Mouse (Mus musculus) granulocyte monocyte progenitor cell, adult 5-6 weeks (primary cell): ENCODE measurements around the gene Scfd2. TPM values are rescaled to one million over a fixed set of nuclear protein-coding genes. Genes with fewer than 3 reads are reported as not detected.

ENCODE experiments used
- ATAC-seq: replicated peaks from 2 replicates; pipeline ENCODE4 v1.8.0; 2016; ENCODE audit warnings: mild to moderate bottlenecking, moderate TSS enrichment, inconsistent platforms; ENCODE audit not compliant: poor library complexity, severe bottlenecking
- total RNA-seq, 2 experiments: library from RNA; stranded (forward) in 1 of 2; stranded (reverse) in 1 of 2; fragments of 200-712, 200-1000 nt in 1 of 2; fragments of >200 nt in 1 of 2; fragmentation: Nextera tagmentation in 1 of 2; gene quantifications; 2 replicates each; pipeline ENCODE4 v1.2.3; 2014 to 2017

The Scfd2 gene
- 25.5 and 48.6 TPM in 2 replicates for total RNA-seq (2014; fragmentation: Nextera tagmentation)
- 24.7 and 29.9 TPM in 2 replicates for total RNA-seq (2017)

GRCm38 (mm10) chr5:74531630-74532280 lies at the start of gene Scfd2:
Scfd2 (minus strand) TSS chr5:74531759.
- peak; percentile 81 for ATAC-seq

GRCm38 (mm10) chr5:74571767-74572166 lies 40.2 kb upstream of the Scfd2 start:
- ATAC-seq, result no peak

- no peak for ATAC-seq
Measured at GRCm38 (mm10) chr5:74561151-74561550, 29.6 kb upstream of the Scfd2 start.

- ATAC-seq, result no peak
Measured at GRCm38 (mm10) chr5:74549566-74549965, 18.0 kb upstream of the Scfd2 start.

- ATAC-seq, result no peak
Measured at GRCm38 (mm10) chr5:74545606-74546005, 14.0 kb upstream of the Scfd2 start.

- no peak for ATAC-seq
Measured at GRCm38 (mm10) chr5:74536180-74536947, 4.8 kb upstream of the Scfd2 start.

GRCm38 (mm10) chr5:74535240-74536021 lies 3.9 kb upstream of the Scfd2 start, which contains the start of gene Fip1l1:
Fip1l1 (plus strand) TSS chr5:74535449.
- ATAC-seq, result peak; percentile 66

- ATAC-seq, result no peak
Measured at GRCm38 (mm10) chr5:74530785-74531184, 774 bp downstream of the Scfd2 start.

GRCm38 (mm10) chr5:74527025-74527424 lies 4.5 kb downstream of the Scfd2 start:
- peak; percentile 15; the same call in 1 of the 2 replicates for ATAC-seq

- ATAC-seq, result no peak
Measured at GRCm38 (mm10) chr5:74511686-74512085, 19.9 kb downstream of the Scfd2 start.

GRCm38 (mm10) chr5:74492705-74493104 lies 38.9 kb downstream of the Scfd2 start:
- no peak for ATAC-seq

- no peak for ATAC-seq
Measured at GRCm38 (mm10) chr5:74484646-74485045, 46.9 kb downstream of the Scfd2 start.

- ATAC-seq, result no peak
Measured at GRCm38 (mm10) chr5:74482633-74483032, 48.9 kb downstream of the Scfd2 start.

GRCm38 (mm10) chr5:74482034-74482433 lies 49.5 kb downstream of the Scfd2 start:
- no peak for ATAC-seq

GRCm38 (mm10) chr5:74480409-74480808 lies 51.1 kb downstream of the Scfd2 start:
- ATAC-seq, result no peak

- ATAC-seq, result no peak
Measured at GRCm38 (mm10) chr5:74479947-74480346, 51.6 kb downstream of the Scfd2 start.

GRCm38 (mm10) chr5:74479157-74479556 lies 52.4 kb downstream of the Scfd2 start:
- no peak for ATAC-seq

GRCm38 (mm10) chr5:74476551-74476950 lies 55.0 kb downstream of the Scfd2 start:
- no peak for ATAC-seq

GRCm38 (mm10) chr5:74473117-74473516 lies 58.4 kb downstream of the Scfd2 start:
- no peak for ATAC-seq

GRCm38 (mm10) chr5:74470819-74471218 lies 60.7 kb downstream of the Scfd2 start:
- ATAC-seq, result peak; percentile 63

- ATAC-seq, result no peak
Measured at GRCm38 (mm10) chr5:74469620-74470019, 61.9 kb downstream of the Scfd2 start.
